Mouse (Mus musculus): ENCODE results near the gene Osgep. TPM values are rescaled to one million over a fixed set of nuclear protein-coding genes. Genes with fewer than 3 reads are reported as not detected.
A peak's percentile ranks its signal among the peaks of the same experiment; 100 is the strongest.
"Not testable (repeated sequence)": the region's sequence is repeated elsewhere in the genome, so short reads cannot be mapped to it uniquely, and the experiment has no call there.

Gene Osgep
- total and polyA plus RNA-seq, 2 experiments from 2014 or later = 93.3 to 106 TPM

- Histone ChIP-seq H3K9me3 (replicated peaks; ENCODE audit: control insufficient read depth, low read length) (no peaks in the 10 kb centered on the region), H3K4me2 (ENCODE audit: low read depth, low read length) (peak overlapping the region; percentile 72), H3K27ac (ENCODE audit: low read depth) (peak overlapping the region; percentile 86), H3K36me3 (replicated peaks; ENCODE audit: control insufficient read depth, insufficient read depth, low read length) (peaks cover 33% of the 10 kb centered on the region), H3K9ac (replicated peaks; ENCODE audit: low read depth, low read length) (peak overlapping the region; percentile 87), H3K27me3 (ENCODE audit: control insufficient read depth, insufficient read depth, low read length) (no peaks in the 10 kb centered on the region), H3K4me1 (ENCODE audit: control insufficient read depth, insufficient read depth) (peaks cover 16% of the 10 kb centered on the region), H3K4me3 (ENCODE audit: low read depth, low read length) (peak overlapping the region; percentile 81)
- WGBS = 7% methylated on average over 10 of the region's 10 CpGs
- DNase-seq (ENCODE audit: low spot score) (no peak), ATAC-seq (ENCODE audit: insufficient read depth, low read depth) (no peak)
- no peak for TF ChIP-seq EP300 (IDR thresholded peaks at IDR 0.05; ENCODE audit: low read depth)
- TF ChIP-seq CTCF (IDR thresholded peaks at IDR 0.05; ENCODE audit: low read depth) = no peak
Measured at GRCm38 (mm10) chr14:50929951-50930350, 5.3 kb upstream of the Osgep start.

- no peak overlapping the region for H3K4me3 ChIP-seq (ENCODE audit: low read depth, low read length)
- H3K4me1 ChIP-seq (ENCODE audit: control insufficient read depth, insufficient read depth) = peaks cover 16% of the 10 kb centered on the region
- no peak overlapping the region for H3K27ac ChIP-seq (ENCODE audit: low read depth)
- peaks cover 33% of the 10 kb centered on the region for H3K36me3 ChIP-seq (replicated peaks; ENCODE audit: control insufficient read depth, insufficient read depth, low read length)
- TF ChIP-seq CTCF (IDR thresholded peaks at IDR 0.05; ENCODE audit: low read depth) (no peak), EP300 (IDR thresholded peaks at IDR 0.05; ENCODE audit: low read depth) (no peak)
- no peaks in the 10 kb centered on the region for H3K27me3 ChIP-seq (ENCODE audit: control insufficient read depth, insufficient read depth, low read length)
- H3K9me3 ChIP-seq (replicated peaks; ENCODE audit: control insufficient read depth, low read length) = no peaks in the 10 kb centered on the region
- H3K4me2 ChIP-seq (ENCODE audit: low read depth, low read length) = no peak overlapping the region
- DNase-seq (ENCODE audit: low spot score) (no peak), ATAC-seq (ENCODE audit: insufficient read depth, low read depth) (no peak)
- 73% methylated on average over 3 of the region's 3 CpGs for WGBS
- H3K9ac ChIP-seq (replicated peaks; ENCODE audit: low read depth, low read length) = no peak overlapping the region
Measured at GRCm38 (mm10) chr14:50927366-50927765, 2.7 kb upstream of the Osgep start.

GRCm38 (mm10) chr14:50925111-50925920, 623 bp upstream of the Osgep start:
- peaks cover 36% of the 10 kb centered on the region for H3K36me3 ChIP-seq (replicated peaks; ENCODE audit: control insufficient read depth, insufficient read depth, low read length)
- H3K4me1 ChIP-seq (ENCODE audit: control insufficient read depth, insufficient read depth) = peaks cover 7% of the 10 kb centered on the region
- DNase-seq (ENCODE audit: low spot score) = no peak
- H3K27ac ChIP-seq (ENCODE audit: low read depth) = peak overlapping the region; percentile 93
- no peak for TF ChIP-seq CTCF (IDR thresholded peaks at IDR 0.05; ENCODE audit: low read depth)
- no peak for TF ChIP-seq EP300 (IDR thresholded peaks at IDR 0.05; ENCODE audit: low read depth)
- peak overlapping the region; percentile 71 for H3K4me3 ChIP-seq (ENCODE audit: low read depth, low read length)
- H3K4me2 ChIP-seq (ENCODE audit: low read depth, low read length) = peak overlapping the region; percentile 81
- H3K9ac ChIP-seq (replicated peaks; ENCODE audit: low read depth, low read length) = peak overlapping the region; percentile 80
- H3K27me3 ChIP-seq (ENCODE audit: control insufficient read depth, insufficient read depth, low read length) = no peaks in the 10 kb centered on the region
- 1% methylated on average over 38 of the region's 38 CpGs for WGBS
- no peaks in the 10 kb centered on the region for H3K9me3 ChIP-seq (replicated peaks; ENCODE audit: control insufficient read depth, low read length)
- peak; percentile 17 for ATAC-seq (ENCODE audit: insufficient read depth, low read depth)

GRCm38 (mm10) chr14:50923437-50923836, 1.3 kb downstream of the Osgep start:
- not testable (repeated sequence) for H3K9me3 ChIP-seq (replicated peaks; ENCODE audit: control insufficient read depth, low read length)
- peak overlapping the region; percentile 80 for H3K9ac ChIP-seq (replicated peaks; ENCODE audit: low read depth, low read length)
- WGBS = 71% methylated on average over 1 of the region's 1 CpGs

GRCm38 (mm10) chr14:50911356-50911755, 13.3 kb downstream of the Osgep start:
- 45% methylated on average over 3 of the region's 3 CpGs for WGBS
- H3K4me1 ChIP-seq (ENCODE audit: control insufficient read depth, insufficient read depth) = no peaks in the 10 kb centered on the region
- no peak for DNase-seq (ENCODE audit: low spot score)
- ATAC-seq (ENCODE audit: insufficient read depth, low read depth) = no peak
- no peak overlapping the region for H3K4me2 ChIP-seq (ENCODE audit: low read depth, low read length)
- no peak overlapping the region for H3K4me3 ChIP-seq (ENCODE audit: low read depth, low read length)
- H3K27ac ChIP-seq (ENCODE audit: low read depth) = no peak overlapping the region
- no peak overlapping the region for H3K9ac ChIP-seq (replicated peaks; ENCODE audit: low read depth, low read length)
- H3K36me3 ChIP-seq (replicated peaks; ENCODE audit: control insufficient read depth, insufficient read depth, low read length) = peaks cover 52% of the 10 kb centered on the region
- no peaks in the 10 kb centered on the region for H3K9me3 ChIP-seq (replicated peaks; ENCODE audit: control insufficient read depth, low read length)
- no peaks in the 10 kb centered on the region for H3K27me3 ChIP-seq (ENCODE audit: control insufficient read depth, insufficient read depth, low read length)
- TF ChIP-seq EP300 (IDR thresholded peaks at IDR 0.05; ENCODE audit: low read depth) = no peak
- TF ChIP-seq CTCF (IDR thresholded peaks at IDR 0.05; ENCODE audit: low read depth) = no peak

More at GRCm38 (mm10) chr14:50923437-50923836, 1.3 kb downstream of the Osgep start:
- Histone ChIP-seq H3K36me3 (replicated peaks; ENCODE audit: control insufficient read depth, insufficient read depth, low read length) (peaks cover 42% of the 10 kb centered on the region), H3K4me3 (ENCODE audit: low read depth, low read length) (peak overlapping the region; percentile 71), H3K27ac (ENCODE audit: low read depth) (peak overlapping the region; percentile 93; the same call in 1 of the 2 replicates), H3K4me2 (ENCODE audit: low read depth, low read length) (peak overlapping the region; percentile 81)
- H3K27me3 ChIP-seq (ENCODE audit: control insufficient read depth, insufficient read depth, low read length); H3K4me1 ChIP-seq (ENCODE audit: control insufficient read depth, insufficient read depth); DNase-seq (ENCODE audit: low spot score); ATAC-seq (ENCODE audit: insufficient read depth, low read depth): not testable (repeated sequence)

Measured in heart, postnatal 0 days (tissue).